Mouse (Mus musculus) midbrain, embryonic 10.5 days (tissue): Measurements from ENCODE around the gene Gm20831. TPM values are rescaled to one million over a fixed set of nuclear protein-coding genes. Genes with fewer than 3 reads are reported as not detected.
"Not testable (repeated sequence)": the region's sequence is repeated elsewhere in the genome, so short reads cannot be mapped to it uniquely, and the experiment has no call there.

Source experiments
- DNase-seq: peaks from one replicate; pipeline ENCODE4 v3.0.0-alpha.2; 2017; ENCODE audit warnings: low spot score
- H3K27ac ChIP-seq: fragments of 300-500 bp; sonication (generic); replicated peaks from 2 replicates; pipeline ENCODE4 v1.5.1; 2016; ENCODE audit warnings: mild to moderate bottlenecking
- H3K27me3 ChIP-seq: fragments of 300-500 bp; sonication (generic); 2 replicates; pipeline ENCODE4 v1.6.1; 2016; ENCODE audit warnings: low read depth, mild to moderate bottlenecking; ENCODE audit not compliant: poor library complexity, severe bottlenecking
- H3K36me3 ChIP-seq: fragments of 300-500 bp; sonication (generic); 2 replicates; pipeline ENCODE4 v1.6.1; 2016; ENCODE audit warnings: mild to moderate bottlenecking, moderate library complexity
- H3K4me1 ChIP-seq: fragments of 300-500 bp; sonication (generic); 2 replicates; pipeline ENCODE4 v1.6.1; 2016
- H3K4me3 ChIP-seq: fragments of 300-500 bp; sonication (generic); 2 replicates; pipeline ENCODE4 v1.5.1; 2016; ENCODE audit warnings: mild to moderate bottlenecking, moderate library complexity
- H3K9me3 ChIP-seq: fragments of 300-500 bp; sonication (generic); replicated peaks from 2 replicates; pipeline ENCODE4 v1.6.1; 2016; ENCODE audit warnings: mild to moderate bottlenecking
- WGBS: fragments of 180-500 bp; shearing (Covaris S2); methylation state at CpG from one replicate; pipeline ENCODE4 v1.1.7; 2016; 5-methylcytosine and 5-hydroxymethylcytosine counted together
- polyA plus RNA-seq: library from polyadenylated mRNA; unstranded; fragments of >200 nt; fragmentation: Nextera tagmentation; extraction: Ambion mirVana; gene quantifications from 2 replicates; pipeline ENCODE4 v1.2.1, GENCODE M21; 2016

Gene Gm20831
- not detected in 2 replicates for polyA plus RNA-seq

GRCm38 (mm10) chrY:17874441-17874840 is at the start of gene Gm20831, which contains the start of gene Gm20772:
TSS of gene Gm20831 (plus strand) at chrY:17874741.
TSS of gene Gm20772 (plus strand) at chrY:17874741.
- DNase-seq, H3K4me1 ChIP-seq, H3K9me3 ChIP-seq, H3K36me3 ChIP-seq, H3K4me3 ChIP-seq, H3K27ac ChIP-seq, H3K27me3 ChIP-seq: not testable (repeated sequence)

- not testable (repeated sequence) for H3K36me3 ChIP-seq, H3K4me1 ChIP-seq, DNase-seq, H3K9me3 ChIP-seq, H3K27ac ChIP-seq, H3K4me3 ChIP-seq, H3K27me3 ChIP-seq
- WGBS = no CpG with 5 or more reads among the region's 3 CpGs
Observed at GRCm38 (mm10) chrY:17846166-17846565, 28.4 kb upstream of the Gm20831 start, which contains the start of gene Gm21904. TSS of gene Gm21904 (minus strand) at chrY:17846266.

- H3K36me3 ChIP-seq, H3K4me3 ChIP-seq, H3K27me3 ChIP-seq, H3K4me1 ChIP-seq, H3K9me3 ChIP-seq, H3K27ac ChIP-seq, DNase-seq: not testable (repeated sequence)
- WGBS = no CpG with 5 or more reads among the region's 1 CpGs
Observed at GRCm38 (mm10) chrY:17937230-17937629, 62.7 kb downstream of the Gm20831 start, which contains the start of gene Srsy. TSS of gene Srsy (minus strand) at chrY:17937330.

Other genes starting within 250 kb of the Gm20831 start
- gene Gm21904, start 28.5 kb upstream of the Gm20831 start, polyA plus RNA-seq = not detected in 2 replicates
- gene Gm20772, start within 50 bp of the Gm20831 start, polyA plus RNA-seq = not detected in 2 replicates
- gene Srsy, start 62.6 kb downstream of the Gm20831 start, polyA plus RNA-seq = not detected in 2 replicates
- gene Gm21764, start 187.1 kb downstream of the Gm20831 start, polyA plus RNA-seq = not detected in 2 replicates
- gene Ssty1, start 214.4 kb downstream of the Gm20831 start, polyA plus RNA-seq = not detected in 2 replicates